Mouse (Mus musculus): Measurements from ENCODE around the gene Kcnj10. TPM values are rescaled to one million over a fixed set of nuclear protein-coding genes. Genes with fewer than 3 reads are reported as not detected.

Kcnj10 gene
- total RNA-seq, 2 experiments from 2014 or later = 2.2 to 2.3 TPM

DNA sequence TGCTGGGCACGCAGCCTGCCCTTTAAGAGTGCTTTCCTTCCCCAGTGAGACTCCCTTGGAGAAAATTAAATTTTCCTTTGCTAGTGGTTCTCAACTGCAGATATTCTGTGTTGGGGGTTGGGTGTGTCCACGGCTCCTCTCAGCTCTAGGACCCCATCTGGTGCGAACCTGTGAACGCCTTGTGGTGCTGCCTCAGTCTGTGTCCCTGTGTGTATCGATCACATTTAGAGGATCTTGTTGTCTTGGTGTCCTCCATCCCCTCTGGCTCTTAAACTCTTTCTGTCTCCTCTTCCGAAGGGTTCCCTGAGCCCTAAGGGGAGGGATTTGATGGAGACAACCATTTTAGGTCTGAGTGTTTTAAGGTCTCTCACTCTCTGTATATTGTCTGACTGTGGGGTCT is 79.2 kb downstream of the Kcnj10 start:
- DNase-seq (ENCODE audit: low spot score in 2 of 2) = no peak

DNA sequence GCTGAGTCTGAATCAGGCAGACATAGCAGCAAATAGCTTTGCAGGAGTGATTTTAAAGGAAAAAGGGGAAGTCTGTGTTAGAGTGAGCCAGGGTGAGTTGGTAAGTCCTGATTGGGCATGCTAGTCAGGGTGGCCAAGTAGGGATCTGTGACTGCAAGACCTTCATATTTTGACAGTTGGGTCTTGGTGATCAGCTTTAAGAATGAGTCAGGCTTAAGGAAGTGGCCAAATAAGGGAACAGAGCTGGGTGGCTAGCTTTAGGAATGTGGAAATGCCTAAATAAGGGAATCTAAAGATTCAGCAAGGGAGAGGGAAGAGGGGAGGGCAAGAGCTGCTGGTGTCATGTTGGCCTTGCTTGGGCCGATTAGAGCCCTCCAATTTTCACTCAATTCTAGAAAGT is 82.4 kb downstream of the Kcnj10 start:
- DNase-seq (ENCODE audit: low spot score in 2 of 2) = no peak

Other genes with a start within 250 kb of the Kcnj10 start
- gene Pex19, start 214.5 kb upstream of the Kcnj10 start, total RNA-seq (2021) = 100 to 1,000 TPM; 130 to 147 TPM
- 100 to 1,000 TPM; 139 to 169 TPM for gene Dcaf8, start 193.1 kb upstream of the Kcnj10 start, total RNA-seq (2021)
- gene Pea15a, start 134.4 kb upstream of the Kcnj10 start, total RNA-seq (2021) = 100 to 1,000 TPM; 113 TPM
- gene Casq1, start 121.3 kb upstream of the Kcnj10 start, total RNA-seq (2021) = 1,000 to 10,000 TPM; 2,015 to 2,024 TPM
- gene Atp1a4, start 82.8 kb upstream of the Kcnj10 start, total RNA-seq (2021) = under 1 TPM; 0.17 to 0.18 TPM
- gene Igsf8, start 79.6 kb upstream of the Kcnj10 start, total RNA-seq (2021) = 10 to 100 TPM; 24.8 to 26.9 TPM
- gene Atp1a2, start 43.1 kb upstream of the Kcnj10 start, total RNA-seq (2021) = 100 to 1,000 TPM; 454 to 465 TPM
- not detected for gene Kcnj9, start 11.9 kb upstream of the Kcnj10 start, total RNA-seq (2021)
- 1 to 10 TPM; 7.7 to 9.7 TPM for gene Pigm, start 35.3 kb downstream of the Kcnj10 start, total RNA-seq (2021)
- gene Slamf9, start 134.1 kb downstream of the Kcnj10 start, total RNA-seq (2021) = under 1 TPM; 0.47 to 0.56 TPM
- 1 to 10 TPM; 1.7 to 2.3 TPM for gene Igsf9, start 140.6 kb downstream of the Kcnj10 start, total RNA-seq (2021)
- 100 to 1,000 TPM; 146 to 158 TPM for gene Tagln2, start 158.8 kb downstream of the Kcnj10 start, total RNA-seq (2021)
- 1 to 10 TPM; 1.3 to 1.8 TPM for gene Cfap45, start 179.6 kb downstream of the Kcnj10 start, total RNA-seq (2021)
- gene Vsig8, start 214.7 kb downstream of the Kcnj10 start, total RNA-seq (2021) = not detected
- gene Slamf8, start 249.4 kb downstream of the Kcnj10 start, total RNA-seq (2021) = under 1 TPM in 1 of 2 experiments, not detected in 1; 0.17 TPM

Measured in gastrocnemius, postnatal 4 days (tissue).